Mouse (Mus musculus): Measurements from ENCODE around the gene Dhx37. TPM values are rescaled to one million over a fixed set of nuclear protein-coding genes. Genes with fewer than 3 reads are reported as not detected.

Dhx37 gene
- polyA plus RNA-seq, 1 experiment, result 80.8 TPM

GRCm38 (mm10) chr5:125461868-125462445 lies 28.0 kb upstream of the Dhx37 start:
- peak; percentile 10 for TF ChIP-seq GATA1 (IDR thresholded peaks at IDR 0.05; ENCODE audit: low read length)

- no peak for TF ChIP-seq GATA1 (IDR thresholded peaks at IDR 0.05; ENCODE audit: low read length)
Observed at GRCm38 (mm10) chr5:125460574-125460973, 26.7 kb upstream of the Dhx37 start.

- no peak for TF ChIP-seq GATA1 (IDR thresholded peaks at IDR 0.05; ENCODE audit: low read length)
Observed at GRCm38 (mm10) chr5:125457538-125457937, 23.6 kb upstream of the Dhx37 start.

GRCm38 (mm10) chr5:125456100-125456499 lies 22.2 kb upstream of the Dhx37 start:
- TF ChIP-seq GATA1 (IDR thresholded peaks at IDR 0.05; ENCODE audit: low read length), result peak; percentile 20

- TF ChIP-seq GATA1 (IDR thresholded peaks at IDR 0.05; ENCODE audit: low read length), result no peak
Observed at GRCm38 (mm10) chr5:125452573-125452972, 18.7 kb upstream of the Dhx37 start.

- TF ChIP-seq GATA1 (IDR thresholded peaks at IDR 0.05; ENCODE audit: low read length), result no peak
Observed at GRCm38 (mm10) chr5:125449306-125449705, 15.4 kb upstream of the Dhx37 start.

- no peak for TF ChIP-seq GATA1 (IDR thresholded peaks at IDR 0.05; ENCODE audit: low read length)
Observed at GRCm38 (mm10) chr5:125448631-125449030, 14.7 kb upstream of the Dhx37 start.

- no peak for TF ChIP-seq GATA1 (IDR thresholded peaks at IDR 0.05; ENCODE audit: low read length)
Observed at GRCm38 (mm10) chr5:125448026-125448425, 14.1 kb upstream of the Dhx37 start.

- TF ChIP-seq GATA1 (IDR thresholded peaks at IDR 0.05; ENCODE audit: low read length), result no peak
Observed at GRCm38 (mm10) chr5:125446344-125446743, 12.4 kb upstream of the Dhx37 start.

- no peak for TF ChIP-seq GATA1 (IDR thresholded peaks at IDR 0.05; ENCODE audit: low read length)
Observed at GRCm38 (mm10) chr5:125444554-125444953, 10.6 kb upstream of the Dhx37 start.

- TF ChIP-seq GATA1 (IDR thresholded peaks at IDR 0.05; ENCODE audit: low read length), result peak; percentile 16
Observed at GRCm38 (mm10) chr5:125443915-125444314, 10.0 kb upstream of the Dhx37 start.

GRCm38 (mm10) chr5:125443335-125443734 lies 9.4 kb upstream of the Dhx37 start:
- no peak for TF ChIP-seq GATA1 (IDR thresholded peaks at IDR 0.05; ENCODE audit: low read length)

- TF ChIP-seq GATA1 (IDR thresholded peaks at IDR 0.05; ENCODE audit: low read length), result no peak
Observed at GRCm38 (mm10) chr5:125442136-125442995, 8.4 kb upstream of the Dhx37 start.

- no peak for TF ChIP-seq GATA1 (IDR thresholded peaks at IDR 0.05; ENCODE audit: low read length)
Observed at GRCm38 (mm10) chr5:125441234-125442114, 7.6 kb upstream of the Dhx37 start, which contains the start of gene Bri3bp. Gene Bri3bp, plus strand, starts transcription at chr5:125441568.

- TF ChIP-seq GATA1 (IDR thresholded peaks at IDR 0.05; ENCODE audit: low read length), result no peak
Observed at GRCm38 (mm10) chr5:125440583-125441233, 6.8 kb upstream of the Dhx37 start.
